Mouse (Mus musculus): ENCODE measurements around the gene Tomm40. TPM values are rescaled to one million over a fixed set of nuclear protein-coding genes. Genes with fewer than 3 reads are reported as not detected.
A peak's percentile ranks its signal among the peaks of the same experiment; 100 is the strongest.

The Tomm40 gene
- 100 to 1,000 TPM in 1 of 2 experiments, 10 to 100 TPM in 1; 97.7 to 102 TPM for total RNA-seq (2021)

DNA sequence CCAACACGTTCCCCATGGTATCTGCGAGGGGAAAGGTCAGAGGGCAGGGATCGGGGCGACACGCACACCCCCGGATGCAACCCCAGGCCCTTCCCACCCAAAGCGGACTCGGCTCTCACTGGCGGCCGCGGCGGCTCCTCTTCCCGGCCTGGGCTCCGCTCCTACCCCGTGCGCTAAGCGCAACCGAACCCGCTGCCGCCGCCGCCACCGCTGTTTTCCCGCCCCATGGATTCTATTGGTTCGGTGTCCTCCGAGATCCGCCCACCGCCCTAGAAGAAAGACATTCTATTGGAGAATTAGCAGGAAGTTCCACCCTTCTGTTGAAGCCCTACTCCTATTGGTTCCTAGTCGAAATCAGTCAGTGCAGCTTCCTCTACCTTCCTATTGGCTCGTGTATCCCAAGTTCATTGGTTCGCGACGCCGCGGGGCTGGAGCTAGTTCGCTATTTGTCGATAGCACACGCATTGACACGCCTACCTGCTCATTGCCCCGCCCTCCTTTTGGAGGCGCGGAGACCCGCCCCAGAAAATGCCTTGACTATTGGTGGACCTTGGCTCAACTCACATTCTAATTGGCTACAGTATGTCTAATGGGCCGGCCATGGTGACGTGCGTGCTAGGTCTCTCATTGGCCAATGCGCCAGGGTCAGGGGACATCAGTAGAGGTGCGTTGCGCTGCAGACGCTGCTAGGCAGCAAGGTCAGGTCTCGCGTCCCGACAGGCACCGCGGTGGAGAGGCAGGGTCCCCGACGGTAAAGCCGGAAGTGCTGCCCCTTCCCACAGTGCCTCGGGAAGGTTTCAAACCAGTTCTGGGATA is at the start of gene Tomm40:
Gene Tomm40, minus strand, starts transcription at position 200 of the 816 bp plus-strand sequence.
- intact Hi-C loops (cut with DNase I): loop anchor here (1.0 kb wide), 1 partner anchor 34 kb away; no protein-coding TSS in a partner anchor
- peak; percentile 94 to 95 for DNase-seq

DNA sequence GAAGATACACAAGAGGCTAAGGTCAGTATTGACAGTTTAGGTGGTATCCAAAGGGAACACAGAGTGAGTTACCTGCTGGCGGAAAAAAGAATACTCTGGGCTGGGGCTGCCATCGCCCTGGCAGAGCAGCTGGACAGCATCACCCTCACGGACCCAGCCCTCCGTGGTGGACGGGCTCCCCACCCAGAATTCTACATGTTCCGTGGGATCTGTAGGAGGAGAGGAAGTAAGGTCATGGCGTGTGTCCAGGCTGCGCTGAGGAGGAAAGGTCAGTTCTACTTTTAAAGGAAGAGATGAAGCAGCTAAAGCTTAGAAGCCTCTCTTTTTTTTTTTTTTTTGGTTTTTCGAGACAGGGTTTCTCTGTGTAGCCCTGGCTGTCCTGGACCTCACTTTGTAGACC is 49.3 kb upstream of the Tomm40 start:
- DNase-seq: no peak
- intact Hi-C loops (cut with DNase I): no loop called here

- intact Hi-C loops (cut with DNase I): no loop called here
- no peak for DNase-seq
These were observed 48.7 kb upstream of the Tomm40 start for GRCm38 (mm10) chr7:19763829-19764477.

GRCm38 (mm10) chr7:19762283-19762682 is 47.0 kb upstream of the Tomm40 start:
- DNase-seq: no peak
- intact Hi-C loops (cut with DNase I): no loop called here

DNA sequence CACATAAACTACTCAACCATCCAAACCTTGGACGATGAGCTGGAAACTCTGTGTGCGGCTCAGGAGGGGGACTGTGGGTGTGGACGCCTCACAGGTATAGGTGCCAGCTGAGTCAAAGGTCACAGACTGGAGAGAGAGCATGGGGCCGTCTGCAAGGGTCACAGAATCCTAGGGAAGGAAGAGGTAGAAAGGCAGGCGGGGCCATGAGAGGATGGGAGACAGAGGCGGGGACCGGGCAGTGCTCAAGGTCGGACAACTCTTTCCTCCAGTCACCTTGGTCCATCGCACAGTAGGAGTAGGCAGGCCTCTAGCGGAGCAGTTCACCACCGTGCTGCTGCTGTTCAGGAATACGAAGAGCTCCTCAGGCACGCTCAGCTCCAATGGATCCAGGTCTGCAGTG is 44.8 kb upstream of the Tomm40 start:
- intact Hi-C loops (cut with DNase I): no loop called here
- DNase-seq: no peak

DNA sequence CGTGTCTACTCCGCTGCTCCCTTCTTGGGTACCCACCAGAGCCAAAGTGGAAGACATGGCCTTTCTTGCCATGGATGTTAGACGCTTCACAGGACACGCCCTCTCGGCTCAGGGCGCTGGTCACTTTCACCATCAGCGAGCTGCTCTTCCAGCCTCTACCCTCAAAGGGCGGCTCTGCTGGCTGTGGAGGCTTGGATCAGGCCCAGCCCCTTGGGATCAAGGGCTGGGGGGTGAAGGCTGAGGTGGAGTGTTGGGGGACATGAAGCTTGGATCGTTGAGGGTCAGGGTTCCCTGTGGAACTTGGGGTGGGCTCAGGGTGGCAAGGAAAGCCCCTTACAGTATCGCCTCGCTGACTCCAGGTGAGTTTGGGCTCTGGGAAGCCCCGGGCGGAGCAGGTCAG is 43.4 kb upstream of the Tomm40 start:
- DNase-seq: no peak
- intact Hi-C loops (cut with DNase I): loop anchor here (1.0 kb wide), 1 partner anchor 10 kb away; no protein-coding TSS in a partner anchor

GRCm38 (mm10) chr7:19755851-19756786 is 40.9 kb upstream of the Tomm40 start:
- intact Hi-C loops (cut with DNase I): loop anchor here (1.0 kb wide), 1 partner anchor 26 kb away; no protein-coding TSS in a partner anchor
- DNase-seq: peak; percentile 81 to 88

- DNase-seq: no peak
- intact Hi-C loops (cut with DNase I): no loop called here
These were observed 39.8 kb upstream of the Tomm40 start for GRCm38 (mm10) chr7:19755008-19755407.

DNA sequence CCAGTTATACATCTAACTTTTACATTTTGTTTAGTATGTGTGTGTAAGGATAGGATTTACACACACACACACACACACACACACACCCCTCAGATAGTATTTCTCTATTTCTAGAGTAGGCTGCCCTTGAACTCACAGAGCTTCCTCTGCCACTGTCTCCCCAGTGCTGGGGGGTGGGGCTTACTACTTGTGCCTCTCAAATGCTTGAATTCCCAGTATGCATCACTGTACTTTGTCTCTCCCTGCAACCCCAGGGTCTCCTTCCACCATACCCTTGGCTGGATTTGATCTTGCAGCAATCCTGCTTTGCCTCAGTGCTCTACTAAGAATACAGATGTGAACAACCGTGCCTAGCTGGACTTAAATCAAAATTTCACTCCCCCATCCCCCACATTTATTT is 38.8 kb upstream of the Tomm40 start:
- intact Hi-C loops (cut with DNase I): loop anchor here (5.0 kb wide), 2 partner anchors 118 to 183 kb away; no protein-coding TSS in a partner anchor

GRCm38 (mm10) chr7:19753587-19753986 is 38.3 kb upstream of the Tomm40 start:
- intact Hi-C loops (cut with DNase I): loop anchor here (5.0 kb wide), 2 partner anchors 119 to 184 kb away; no protein-coding TSS in a partner anchor
- no peak for DNase-seq

More for the DNA sequence above, 38.8 kb upstream of the Tomm40 start:
- no peak for DNase-seq

DNA sequence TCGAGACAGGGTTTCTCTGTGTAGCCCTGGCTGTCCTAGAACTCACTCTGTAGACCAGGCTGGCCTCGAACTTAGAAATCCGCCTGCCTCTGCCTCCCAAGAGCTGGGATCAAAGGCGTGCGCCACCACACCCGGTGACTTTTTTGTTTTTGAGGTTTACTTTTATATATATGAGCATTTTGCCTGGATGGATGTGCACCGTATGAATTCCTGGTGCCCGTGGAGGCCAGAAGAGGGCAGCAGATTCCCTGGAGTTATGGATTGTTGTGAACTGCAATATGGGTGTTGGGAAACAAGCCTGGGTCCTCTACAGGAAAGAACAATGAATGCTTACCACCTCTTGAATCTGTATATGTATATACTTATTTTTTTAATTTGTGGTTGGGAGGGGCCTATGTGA is 37.4 kb upstream of the Tomm40 start:
- no peak for DNase-seq
- intact Hi-C loops (cut with DNase I): loop anchor here (5.0 kb wide), 2 partner anchors 120 to 185 kb away; no protein-coding TSS in a partner anchor

- no peak for DNase-seq
- intact Hi-C loops (cut with DNase I): loop anchor here (2.0 to 5.0 kb wide), 3 partner anchors 96 to 186 kb away; no protein-coding TSS in a partner anchor
These were observed 35.8 kb upstream of the Tomm40 start for GRCm38 (mm10) chr7:19751070-19751383.

GRCm38 (mm10) chr7:19750217-19751069 is 35.2 kb upstream of the Tomm40 start, which contains the start of gene Nectin2:
Gene Nectin2, minus strand, starts transcription at chr7:19750483.
- intact Hi-C loops (cut with DNase I): loop anchor here (1.0 to 5.0 kb wide), 5 partner anchors 34 to 187 kb away; no protein-coding TSS in a partner anchor
- peak; percentile 89 to 94 for DNase-seq

DNA sequence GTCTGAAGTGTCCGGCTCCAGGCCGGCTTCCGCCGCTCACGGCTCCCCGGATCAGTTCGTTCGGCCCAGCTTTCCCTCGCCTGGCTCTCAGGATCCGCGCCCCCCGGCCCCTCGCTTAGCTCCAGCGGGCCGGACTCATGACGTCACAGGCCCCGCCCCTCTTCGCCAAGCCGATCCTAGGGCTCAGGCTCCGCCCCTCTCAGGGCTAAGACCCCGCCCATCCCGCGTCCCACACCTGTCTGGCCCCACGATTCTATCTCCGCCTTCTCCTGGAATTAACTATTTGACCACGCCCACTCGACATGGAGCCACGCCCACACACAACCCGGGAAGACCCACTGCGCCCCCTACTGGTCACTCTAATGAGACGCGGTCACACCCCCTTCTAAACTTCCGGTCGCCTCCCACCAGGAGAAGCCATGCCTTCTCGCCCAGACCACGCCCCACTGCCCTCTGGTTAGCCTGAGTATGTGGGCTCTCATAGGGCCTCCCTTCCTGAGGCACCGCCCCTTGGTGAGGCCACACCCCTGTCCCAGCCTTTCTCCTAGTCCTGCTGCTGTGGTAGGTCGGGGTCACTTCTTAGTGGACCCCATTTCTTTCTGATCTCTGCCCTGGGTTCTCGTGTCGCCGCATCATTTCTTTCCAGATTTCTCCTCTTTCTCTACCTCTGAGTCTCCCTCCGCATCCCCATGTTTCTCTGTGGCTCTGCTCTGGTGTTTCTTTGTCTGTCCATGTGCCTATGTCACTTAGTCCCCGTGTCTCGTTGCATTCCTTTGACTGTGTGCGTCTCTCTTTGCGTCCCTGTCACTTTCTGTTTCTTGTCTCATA is 34.4 kb upstream of the Tomm40 start:
- peak; percentile 95 to 96 for DNase-seq
- intact Hi-C loops (cut with DNase I): loop anchor here (1.0 to 5.0 kb wide), 6 partner anchors 33 to 188 kb away; no protein-coding TSS in a partner anchor

- intact Hi-C loops (cut with DNase I): loop anchor here (1.0 kb wide), 1 partner anchor 32 kb away; no protein-coding TSS in a partner anchor
- DNase-seq: no peak
These were observed 33.3 kb upstream of the Tomm40 start for GRCm38 (mm10) chr7:19748219-19749195.

GRCm38 (mm10) chr7:19747420-19748218 is 32.4 kb upstream of the Tomm40 start:
- no peak for DNase-seq
- intact Hi-C loops (cut with DNase I): no loop called here
